Mouse (Mus musculus): ENCODE measurements around the gene Ing2.
A peak's percentile ranks its signal among the peaks of the same experiment; 100 is the strongest.

Gene Ing2

DNA sequence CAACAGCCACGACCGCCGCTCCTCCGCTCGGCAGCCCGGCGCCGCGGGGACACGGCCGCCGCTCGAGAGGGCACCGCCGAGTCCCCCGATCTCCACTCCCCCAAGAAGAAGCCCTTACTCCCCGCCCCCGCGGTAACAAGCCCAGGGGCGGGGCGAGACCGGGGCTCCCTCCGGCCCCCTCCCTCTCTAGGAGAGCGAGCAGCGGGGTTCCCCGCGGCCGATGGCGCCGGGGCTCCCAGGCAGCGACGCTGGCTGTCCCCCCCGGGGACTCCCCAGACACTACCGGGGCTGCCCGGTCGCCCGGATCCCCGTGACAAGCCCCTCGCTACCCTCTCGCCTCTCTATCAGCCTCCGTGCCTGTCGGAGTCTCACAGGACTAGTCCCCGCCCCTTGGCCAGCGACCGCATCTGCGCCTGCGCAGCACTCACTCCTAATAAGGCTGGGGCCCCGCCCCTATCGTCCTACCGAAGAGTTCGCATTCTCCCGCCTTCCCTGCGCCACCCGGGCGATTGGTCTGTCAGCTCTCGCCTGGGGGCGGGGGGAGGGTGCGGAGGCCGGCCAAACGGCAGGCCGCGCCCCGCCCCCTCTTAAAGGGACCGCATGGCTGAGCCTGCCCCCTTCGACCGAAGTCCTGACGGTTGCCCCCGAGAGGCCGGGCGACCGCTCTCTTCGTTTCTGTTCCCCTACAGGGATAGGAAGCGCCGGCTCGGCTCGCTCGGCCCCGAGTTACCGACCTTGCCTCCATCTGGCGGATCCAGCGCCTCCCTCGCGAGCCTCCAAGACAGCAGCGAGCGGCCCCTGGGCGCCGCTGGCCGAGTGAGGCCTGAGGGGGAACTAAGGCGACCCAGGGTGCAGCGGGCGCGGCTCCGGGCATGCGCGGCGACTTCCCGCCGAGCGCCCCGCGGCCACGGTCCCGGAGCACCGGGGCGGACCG, at the start of gene Ing2:
Ing2 (minus strand) TSS at position 780 of the 934 bp plus-strand sequence.
- peak; percentile 100 for DNase-seq

DNA sequence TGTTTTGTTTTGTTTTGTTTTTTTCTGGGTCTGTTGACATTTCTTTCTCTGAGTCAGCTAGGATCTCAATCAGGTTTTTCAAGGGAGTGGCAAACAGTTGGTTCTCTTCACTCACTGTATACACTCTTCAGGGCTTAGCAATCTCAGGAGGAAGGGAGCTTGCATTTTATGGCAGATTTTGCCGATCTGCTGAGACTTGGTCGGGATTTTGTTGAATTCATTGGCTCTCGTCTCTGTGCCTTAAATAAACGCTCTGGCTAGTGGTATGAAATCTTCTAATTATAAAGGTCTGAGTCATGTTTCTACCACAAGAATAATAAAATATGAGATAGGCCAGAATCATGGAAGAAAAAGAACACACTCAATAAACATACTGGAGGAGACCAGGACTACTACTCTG, 46.3 kb upstream of the Ing2 start:
- no peak for DNase-seq

GRCm38 (mm10) chr8:47718641-47719040, 43.3 kb upstream of the Ing2 start:
- no peak for DNase-seq

DNA sequence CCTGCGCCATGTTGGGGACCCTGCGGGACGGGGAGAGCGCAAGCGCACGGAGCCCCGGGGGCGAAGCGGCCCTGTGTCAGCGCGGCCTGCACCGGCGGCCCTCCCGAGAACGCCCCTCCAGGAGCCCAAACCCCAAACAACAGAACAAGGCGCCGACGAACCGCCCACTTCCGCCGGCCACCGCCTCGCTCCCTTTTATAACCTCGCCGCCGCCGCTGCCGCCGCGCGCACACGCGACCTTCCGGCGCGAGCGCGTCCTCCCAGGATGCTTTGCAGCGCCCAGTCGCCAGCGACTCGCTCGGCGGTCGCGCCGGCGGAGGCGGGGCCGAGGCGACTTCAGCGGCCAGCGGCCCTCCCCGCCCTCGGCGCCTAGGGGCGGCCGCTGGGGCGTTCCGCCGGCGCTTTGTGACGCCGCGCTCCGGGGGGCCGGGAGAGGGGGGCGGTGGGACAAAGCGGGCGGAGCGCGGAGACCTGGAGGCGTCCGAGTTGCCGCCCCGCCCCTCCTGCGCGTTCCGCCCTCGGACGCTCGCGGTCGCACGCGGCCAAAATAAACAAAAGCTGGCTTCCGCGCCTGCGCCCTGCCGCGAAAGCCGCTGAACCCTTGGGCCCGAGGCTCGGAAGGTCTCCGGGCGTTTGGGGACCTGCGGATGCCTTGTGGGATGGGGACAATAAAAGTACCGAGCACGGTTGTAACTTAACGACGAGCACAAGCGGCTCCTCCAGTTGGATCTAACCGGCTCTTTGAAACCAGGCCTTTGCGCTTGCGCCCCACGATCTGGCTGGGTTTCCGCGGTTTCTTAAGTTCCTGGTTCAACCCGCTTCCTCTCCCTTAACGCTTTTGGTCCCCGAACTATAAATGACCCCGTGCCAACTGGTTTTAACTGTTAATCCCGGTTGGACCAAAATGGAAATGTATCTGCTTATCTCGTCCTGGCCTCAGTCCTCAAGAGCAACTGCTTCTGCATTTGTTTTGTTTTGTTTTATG, 38.7 kb upstream of the Ing2 start, which contains the start of gene Cdkn2aip:
Cdkn2aip (minus strand) TSS at position 172 of the 985 bp plus-strand sequence.
- DNase-seq = peak; percentile 90

GRCm38 (mm10) chr8:47713171-47713663, 37.9 kb upstream of the Ing2 start:
- DNase-seq = no peak

DNA sequence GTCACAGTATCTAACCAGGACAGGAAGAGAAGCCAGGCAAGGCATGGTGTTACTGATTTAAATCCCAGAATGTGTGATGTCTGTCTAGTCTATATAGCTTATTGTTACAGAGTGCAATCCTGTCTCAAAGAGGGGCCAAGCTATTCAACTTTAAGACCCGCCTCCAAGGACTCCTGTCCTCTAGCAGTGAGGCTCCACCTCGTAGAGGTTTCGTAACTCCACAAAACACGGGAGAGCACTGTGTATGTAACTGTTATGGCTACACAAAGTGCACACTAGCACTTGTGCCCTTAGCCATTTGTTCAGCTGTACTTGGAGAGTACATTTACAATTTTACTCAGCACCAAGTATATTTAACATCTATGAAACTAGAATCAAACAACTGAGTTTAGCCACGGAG, 32.8 kb upstream of the Ing2 start:
- no peak for DNase-seq

DNA sequence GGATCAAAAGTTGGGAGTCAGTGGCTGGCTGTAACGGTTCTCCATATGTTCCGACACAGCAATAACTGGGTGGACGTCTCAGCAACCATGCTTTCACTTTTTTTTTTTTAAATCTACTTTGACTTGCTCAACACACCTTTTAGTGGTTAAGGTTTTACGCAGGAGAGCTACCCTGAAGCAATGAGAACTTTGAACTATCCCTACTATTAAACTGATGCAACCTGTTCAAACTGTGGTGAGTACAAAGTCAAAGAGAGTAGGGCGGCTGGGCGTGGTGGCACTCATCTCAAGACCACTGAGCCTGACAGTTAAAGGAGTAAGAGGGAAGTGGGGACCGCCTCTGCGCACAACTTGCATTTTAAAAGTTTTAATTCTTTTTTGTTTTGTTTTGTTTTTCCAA, 31.4 kb upstream of the Ing2 start:
- no peak for DNase-seq

- no peak for DNase-seq
These were observed 27.0 kb upstream of the Ing2 start for GRCm38 (mm10) chr8:47702333-47702732.

DNA sequence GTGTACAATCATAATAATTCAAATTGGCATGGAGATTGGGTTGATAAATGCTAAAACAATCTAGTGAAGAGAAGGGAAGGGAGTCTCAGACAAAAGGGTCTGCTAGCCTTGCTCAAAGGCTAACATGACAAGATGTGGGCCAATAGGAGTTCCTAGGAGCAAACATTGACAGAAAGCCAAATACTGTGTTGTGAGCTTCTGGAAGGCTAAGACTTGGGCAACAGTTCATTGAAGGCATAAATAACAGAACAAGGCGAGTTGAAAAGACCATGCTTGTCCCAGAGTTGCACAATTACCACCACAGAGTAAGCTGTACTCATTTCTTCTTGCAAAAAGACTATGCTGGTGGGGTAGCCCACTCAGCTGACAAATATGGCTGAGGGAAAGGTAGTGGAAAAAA, 22.3 kb upstream of the Ing2 start:
- no peak for DNase-seq

GRCm38 (mm10) chr8:47695431-47696105, 20.2 kb upstream of the Ing2 start:
- DNase-seq = no peak

DNA sequence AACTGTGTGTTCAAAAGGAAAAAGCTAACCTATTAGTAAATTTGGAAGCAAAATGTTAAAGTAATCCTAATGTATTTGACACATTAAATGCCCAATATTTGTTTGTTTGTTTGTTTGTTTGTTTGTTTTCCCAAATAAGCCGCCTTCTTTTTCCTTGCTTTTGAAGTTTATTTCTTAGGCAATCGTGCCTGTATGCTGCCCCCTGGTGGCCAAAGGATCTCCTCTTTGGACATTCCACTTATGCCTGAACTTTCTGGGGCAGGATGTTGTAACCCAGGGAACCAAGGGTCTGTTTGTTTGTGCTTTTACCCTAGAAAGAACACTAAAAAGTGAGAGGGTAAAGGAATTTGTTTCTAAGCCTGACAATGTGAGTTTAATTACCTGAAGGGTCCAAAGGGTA, 17.8 kb upstream of the Ing2 start:
- DNase-seq = peak; percentile 75

DNA sequence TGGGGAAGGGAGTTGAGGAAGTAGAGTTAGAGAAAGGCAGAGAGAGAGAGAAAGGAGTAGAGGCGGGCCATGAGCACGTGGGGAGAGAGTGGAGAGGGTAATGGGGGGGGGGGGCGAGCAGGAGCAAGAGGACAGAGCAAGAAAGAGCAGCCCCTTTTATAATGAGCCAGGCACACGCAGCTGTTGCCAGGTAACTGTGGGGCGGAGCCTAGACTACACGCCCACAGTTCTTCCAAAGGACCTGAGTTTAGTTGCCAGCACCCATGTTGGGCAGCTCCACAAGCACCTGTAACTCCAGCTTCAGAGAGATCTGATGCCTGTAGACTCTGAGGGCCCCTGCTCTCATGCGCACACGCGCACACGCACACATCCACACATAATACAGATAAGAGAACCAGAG, 16.5 kb upstream of the Ing2 start:
- no peak for DNase-seq

GRCm38 (mm10) chr8:47691303-47691702, 15.9 kb upstream of the Ing2 start:
- no peak for DNase-seq

GRCm38 (mm10) chr8:47690674-47691078, 15.3 kb upstream of the Ing2 start:
- no peak for DNase-seq

- DNase-seq = no peak
These were observed 14.5 kb upstream of the Ing2 start for GRCm38 (mm10) chr8:47689704-47690326.

DNA sequence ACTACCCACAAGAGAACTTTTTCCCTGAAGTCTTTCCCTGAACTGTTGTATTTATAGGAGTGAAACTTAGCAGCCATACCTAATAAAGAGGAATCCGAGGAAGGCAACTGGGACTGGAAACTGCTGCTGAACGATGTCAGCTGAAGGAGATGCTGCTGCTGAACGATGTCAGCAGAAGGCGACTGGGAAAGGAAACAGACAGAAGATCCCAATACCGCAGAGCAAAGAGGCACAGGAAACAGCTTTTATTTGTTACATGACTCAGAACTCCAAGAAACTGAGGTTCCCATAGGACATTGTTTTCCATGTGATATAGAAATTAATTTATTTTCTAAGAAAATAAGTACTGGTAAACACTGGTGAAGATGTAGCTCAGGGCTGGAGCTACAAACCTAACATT, 9.1 kb upstream of the Ing2 start:
- no peak for DNase-seq

GRCm38 (mm10) chr8:47683994-47684393, 8.6 kb upstream of the Ing2 start:
- no peak for DNase-seq

GRCm38 (mm10) chr8:47680306-47680705, 5.0 kb upstream of the Ing2 start:
- no peak for DNase-seq

DNA sequence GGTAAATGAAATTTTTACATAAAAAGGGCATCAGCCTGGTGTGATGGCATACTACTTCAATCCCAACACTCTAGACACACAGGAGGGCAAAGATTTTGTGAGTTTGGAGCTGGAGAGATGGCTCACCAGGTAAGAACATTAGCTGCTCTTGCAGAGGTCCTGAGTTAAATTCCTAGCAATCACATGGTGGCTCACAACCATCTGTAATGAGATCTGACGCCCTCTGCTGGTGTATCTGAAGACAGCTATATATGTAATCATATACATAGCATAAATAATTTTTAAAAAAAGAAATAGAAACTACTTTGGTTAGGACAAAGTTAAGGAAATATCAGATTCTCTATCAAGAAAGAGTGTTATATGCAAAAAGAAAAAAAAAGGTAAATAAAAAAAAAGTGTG, 4.2 kb upstream of the Ing2 start:
- DNase-seq = no peak

DNA sequence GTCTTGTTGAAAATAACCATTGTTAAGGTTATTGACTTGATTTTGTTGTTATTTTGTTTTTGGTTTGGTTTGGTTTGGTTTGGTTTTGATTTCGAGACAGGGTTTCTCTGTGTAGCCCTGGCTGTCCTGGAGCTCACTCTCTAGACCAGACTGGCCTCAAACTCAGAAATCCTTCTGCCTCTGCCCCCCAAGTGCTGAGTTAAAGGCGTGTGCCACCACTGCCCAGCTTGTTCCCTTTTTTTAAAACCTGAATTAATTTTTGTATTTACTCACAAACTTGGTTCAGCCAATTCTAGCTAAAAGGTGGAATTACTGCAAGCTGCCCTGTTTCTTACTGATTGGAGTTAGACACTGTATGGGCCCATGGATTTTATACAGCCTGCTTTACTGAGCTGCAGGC, 1.3 kb upstream of the Ing2 start:
- DNase-seq = peak; percentile 14

DNA sequence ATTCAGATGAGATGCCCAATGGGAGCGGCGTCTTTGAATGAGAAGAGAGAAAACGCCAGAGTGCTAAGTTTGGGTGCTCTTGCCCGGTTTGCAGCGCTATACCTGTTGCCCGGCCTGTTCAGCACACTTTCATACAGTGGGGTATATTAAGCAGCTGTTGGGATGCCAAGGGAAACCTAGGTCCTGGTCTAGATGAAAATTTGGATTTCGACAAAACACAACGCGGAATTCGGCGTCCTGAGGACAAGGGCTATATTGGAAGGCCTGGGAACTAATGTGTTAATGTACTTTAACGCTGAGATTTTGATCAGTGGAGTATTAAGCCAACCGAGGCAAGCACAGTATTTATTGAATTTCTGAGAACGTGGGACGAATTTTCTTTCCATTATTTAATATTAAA, 868 bp upstream of the Ing2 start:
- peak; percentile 40 for DNase-seq

GRCm38 (mm10) chr8:47675786-47676185, 430 bp upstream of the Ing2 start:
- no peak for DNase-seq

All from cerebellum, adult 9-10 months (tissue).